Mouse (Mus musculus) left cerebral cortex, postnatal 14 days (tissue): ENCODE measurements around the gene Kcnmb2. TPM values are rescaled to one million over a fixed set of nuclear protein-coding genes. Genes with fewer than 3 reads are reported as not detected.

Source experiments
- DNase-seq, 2 experiments: peaks; one replicate each; pipeline ENCODE4 v3.0.0; 2021 to 2022; ENCODE audit warnings: low spot score in 2 of 2, mixed read lengths in 1 of 2
- intact Hi-C: fragments of 180-260 bp; cut with DNase I; formaldehyde crosslinking; loops from one replicate; pipeline ENCODE4 v1.15.1; 2025
- long read RNA-seq, 2 experiments: library from polyadenylated mRNA; stranded (forward); transcript quantifications; one replicate each; pipeline ENCODE4 v2.0.0; 2021
- total RNA-seq, 2 experiments: library from RNA; stranded (reverse); gene quantifications; 2 replicates each; pipeline ENCODE4 v1.2.3; 2021

Gene Kcnmb2
- 1 to 10 TPM; 5.1 to 6.3 TPM for total RNA-seq
- long read RNA-seq, experiment 1, partial matches to known transcripts = 4 of 5 reads
- long read RNA-seq, experiment 1, other reads (novel, unspliced or antisense) = 1 of 5 reads
- long read RNA-seq, experiment 2, partial matches to known transcripts = 0 of 1 reads
- long read RNA-seq, experiment 2, other reads (novel, unspliced or antisense) = 1 of 1 reads

- intact Hi-C loops = no loop called here
- DNase-seq = peak; percentile 13 to 29
These were observed at the start of gene Kcnmb2 for GRCm38 (mm10) chr3:31902504-31903330. Gene Kcnmb2, plus strand, starts transcription at chr3:31902507.

- intact Hi-C loops = no loop called here
- DNase-seq = no peak
These were observed 38.8 kb upstream of the Kcnmb2 start for GRCm38 (mm10) chr3:31863522-31863921.

GRCm38 (mm10) chr3:31864070-31864469, 38.2 kb upstream of the Kcnmb2 start:
- intact Hi-C loops = no loop called here
- no peak for DNase-seq

- DNase-seq = peak in 1 of 2 experiments; percentile 31
These were observed 30.8 kb upstream of the Kcnmb2 start for GRCm38 (mm10) chr3:31871461-31871860.

GRCm38 (mm10) chr3:31882621-31883131, 19.6 kb upstream of the Kcnmb2 start:
- DNase-seq = no peak
- intact Hi-C loops = no loop called here

More at GRCm38 (mm10) chr3:31871461-31871860, 30.8 kb upstream of the Kcnmb2 start:
- intact Hi-C loops = no loop called here

- no peak for DNase-seq
- intact Hi-C loops = no loop called here
These were observed 9.7 kb upstream of the Kcnmb2 start for GRCm38 (mm10) chr3:31892653-31893052.

GRCm38 (mm10) chr3:31903506-31903905, 1.2 kb downstream of the Kcnmb2 start:
- intact Hi-C loops = no loop called here
- DNase-seq = no peak

GRCm38 (mm10) chr3:31904156-31904555, 1.8 kb downstream of the Kcnmb2 start:
- DNase-seq = no peak
- intact Hi-C loops = no loop called here

- no peak for DNase-seq
- intact Hi-C loops = no loop called here
These were observed 8.9 kb downstream of the Kcnmb2 start for GRCm38 (mm10) chr3:31911168-31911567.

GRCm38 (mm10) chr3:31911690-31912089, 9.4 kb downstream of the Kcnmb2 start:
- no peak for DNase-seq

GRCm38 (mm10) chr3:31928544-31928943, 26.2 kb downstream of the Kcnmb2 start:
- intact Hi-C loops = no loop called here
- no peak for DNase-seq

More at GRCm38 (mm10) chr3:31911690-31912089, 9.4 kb downstream of the Kcnmb2 start:
- intact Hi-C loops = no loop called here

- intact Hi-C loops = no loop called here
- no peak for DNase-seq
These were observed 32.4 kb downstream of the Kcnmb2 start for GRCm38 (mm10) chr3:31934704-31935103.

GRCm38 (mm10) chr3:31941478-31941877, 39.2 kb downstream of the Kcnmb2 start:
- DNase-seq = no peak

GRCm38 (mm10) chr3:31954213-31954612, 51.9 kb downstream of the Kcnmb2 start:
- DNase-seq = no peak
- intact Hi-C loops = loop anchor here (10.0 kb wide), 1 partner anchor 159 kb away; no protein-coding TSS in a partner anchor

More at GRCm38 (mm10) chr3:31941478-31941877, 39.2 kb downstream of the Kcnmb2 start:
- intact Hi-C loops = no loop called here

- no peak for DNase-seq
- intact Hi-C loops = loop anchor here (10.0 kb wide), 1 partner anchor 160 kb away; no protein-coding TSS in a partner anchor
These were observed 52.7 kb downstream of the Kcnmb2 start for GRCm38 (mm10) chr3:31955004-31955403.

- intact Hi-C loops = loop anchor here (10.0 kb wide), 1 partner anchor 165 kb away; no protein-coding TSS in a partner anchor
- DNase-seq = no peak
These were observed 57.5 kb downstream of the Kcnmb2 start for GRCm38 (mm10) chr3:31959821-31960220.

GRCm38 (mm10) chr3:31961175-31961574, 58.9 kb downstream of the Kcnmb2 start:
- no peak for DNase-seq
- intact Hi-C loops = no loop called here

- no peak for DNase-seq
- intact Hi-C loops = no loop called here
These were observed 60.8 kb downstream of the Kcnmb2 start for GRCm38 (mm10) chr3:31963076-31963475.

GRCm38 (mm10) chr3:31979661-31980060, 77.4 kb downstream of the Kcnmb2 start:
- intact Hi-C loops = no loop called here
- no peak for DNase-seq

GRCm38 (mm10) chr3:31982444-31982843, 80.1 kb downstream of the Kcnmb2 start:
- DNase-seq = peak in 1 of 2 experiments; percentile 3
- intact Hi-C loops = no loop called here
